Mouse (Mus musculus): ENCODE measurements around the gene Bbs4. TPM values are rescaled to one million over a fixed set of nuclear protein-coding genes. Genes with fewer than 3 reads are reported as not detected.
"Not testable (repeated sequence)": the region's sequence is repeated elsewhere in the genome, so short reads cannot be mapped to it uniquely, and the experiment has no call there.

The Bbs4 gene
- 7.6 and 8.1 TPM in 2 replicates for polyA plus RNA-seq (2015; fragmentation: Nextera tagmentation; extraction: Ambion mirVana)

DNA sequence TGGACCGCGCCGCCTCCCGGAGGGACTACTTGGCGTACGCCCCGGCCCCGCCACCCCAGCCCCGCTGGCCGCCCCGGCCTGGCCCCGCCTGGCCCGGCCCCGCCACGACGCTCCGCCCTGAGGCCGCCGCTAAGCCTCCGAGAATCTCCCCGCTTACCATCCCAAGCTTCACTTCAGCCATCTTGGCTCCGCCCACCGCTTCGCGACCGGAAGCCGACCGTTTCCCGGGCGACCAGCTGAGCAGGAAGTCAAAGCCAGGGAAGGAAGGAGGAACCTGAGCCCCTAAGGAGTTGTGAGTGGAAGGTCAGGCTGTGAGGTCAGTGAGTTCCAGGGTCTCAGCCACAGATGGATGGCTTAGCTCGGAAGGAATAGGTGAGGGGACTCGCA lies at the start of gene Bbs4:
Bbs4 (minus strand) TSS at position 256 of the 387 bp plus-strand sequence.
- no peaks in the 10 kb centered on the region for H3K36me3 ChIP-seq
- peak within 1 kb of the TSS; percentile 73 for H3K4me3 ChIP-seq
- no peaks in the 10 kb centered on the region for H3K27me3 ChIP-seq
- H3K27ac ChIP-seq, result peak within 1 kb of the TSS; percentile 83
- WGBS, result 0% methylated on average over 27 of the region's 32 CpGs
- H3K9me3 ChIP-seq (replicated peaks), result no peaks in the 10 kb centered on the region
- peak; percentile 95 for ATAC-seq (replicated peaks; ENCODE audit: insufficient number of reproducible peaks, insufficient read depth, low FRiP score, low read depth)
- H3K4me1 ChIP-seq (replicated peaks), result 0 out of 2 replicates have a peak, but pooled peaks cover 6% of the 10 kb centered on the region
- H3K9ac ChIP-seq, result peak within 1 kb of the TSS; percentile 67
- H3K4me2 ChIP-seq, result peak within 1 kb of the TSS; percentile 80

- Histone ChIP-seq H3K27me3 (no peaks in the 10 kb centered on the region), H3K4me3 (no peak overlapping the region), H3K9me3 (replicated peaks) (no peaks in the 10 kb centered on the region), H3K4me1 (replicated peaks) (no peaks in the 10 kb centered on the region), H3K4me2 (no peak overlapping the region), H3K9ac (no peak overlapping the region), H3K27ac (no peak overlapping the region), H3K36me3 (peaks cover 31% of the 10 kb centered on the region)
- ATAC-seq (replicated peaks; ENCODE audit: insufficient number of reproducible peaks, insufficient read depth, low FRiP score, low read depth), result no peak
- WGBS, result 81% methylated on average over 4 of the region's 4 CpGs
These were observed 35.8 kb upstream of the Bbs4 start for GRCm38 (mm10) chr9:59389086-59389485.

DNA sequence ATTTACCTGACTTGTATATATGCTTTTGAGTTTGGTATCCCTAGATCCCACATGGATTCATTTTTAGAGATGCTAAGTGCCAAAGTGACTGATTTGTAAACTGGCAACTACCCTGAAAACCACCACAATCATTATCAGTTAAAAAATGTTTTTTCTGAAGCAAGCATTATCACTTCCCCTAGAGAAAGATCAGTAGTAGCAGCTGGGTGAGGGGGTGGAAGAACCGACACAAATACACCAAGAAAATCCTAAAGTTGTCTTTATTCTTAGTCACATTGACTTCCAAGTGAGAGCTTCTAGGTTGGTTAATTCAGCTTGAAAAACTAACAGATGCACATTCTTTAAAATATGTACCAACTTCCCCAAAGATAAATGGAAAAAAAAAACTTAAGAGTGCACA lies 35.0 kb upstream of the Bbs4 start:
- Histone ChIP-seq H3K9ac (no peak overlapping the region), H3K9me3 (replicated peaks) (no peaks in the 10 kb centered on the region), H3K4me3 (no peak overlapping the region), H3K27ac (no peak overlapping the region), H3K36me3 (peaks cover 25% of the 10 kb centered on the region), H3K4me2 (no peak overlapping the region), H3K4me1 (replicated peaks) (no peaks in the 10 kb centered on the region), H3K27me3 (no peaks in the 10 kb centered on the region)
- 84% methylated on average over 1 of the region's 1 CpGs for WGBS
- ATAC-seq (replicated peaks; ENCODE audit: insufficient number of reproducible peaks, insufficient read depth, low FRiP score, low read depth), result no peak

- H3K4me2 ChIP-seq, result no peak overlapping the region
- H3K27ac ChIP-seq, result no peak overlapping the region
- ATAC-seq (replicated peaks; ENCODE audit: insufficient number of reproducible peaks, insufficient read depth, low FRiP score, low read depth), result no peak
- WGBS, result 56% methylated on average over 3 of the region's 3 CpGs
- no peaks in the 10 kb centered on the region for H3K9me3 ChIP-seq (replicated peaks)
- no peak overlapping the region for H3K9ac ChIP-seq
- no peaks in the 10 kb centered on the region for H3K27me3 ChIP-seq
- no peak overlapping the region for H3K4me3 ChIP-seq
- peaks cover 18% of the 10 kb centered on the region for H3K36me3 ChIP-seq
- no peaks in the 10 kb centered on the region for H3K4me1 ChIP-seq (replicated peaks)
These were observed 34.2 kb upstream of the Bbs4 start for GRCm38 (mm10) chr9:59387461-59387860.

DNA sequence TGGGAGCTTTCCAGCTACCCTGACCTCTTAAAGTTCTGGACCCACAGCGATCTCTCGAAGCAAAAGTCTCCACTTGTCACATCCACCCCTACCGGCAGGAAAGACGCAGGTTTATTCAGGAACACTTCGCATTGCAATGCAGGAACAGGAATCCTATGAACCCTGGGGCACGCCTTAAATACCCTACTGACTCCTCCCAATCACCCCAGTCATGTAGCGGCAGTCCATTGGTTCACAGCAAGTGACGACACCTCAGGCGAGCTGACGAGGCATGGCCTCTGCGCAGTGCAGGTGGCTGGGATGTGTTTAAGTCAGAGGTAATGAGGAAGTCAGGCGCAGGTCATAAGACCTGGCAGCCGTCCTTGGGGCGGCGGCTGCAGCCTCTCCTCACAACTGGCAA lies 22.3 kb upstream of the Bbs4 start:
- no peak for ATAC-seq (replicated peaks; ENCODE audit: insufficient number of reproducible peaks, insufficient read depth, low FRiP score, low read depth)
- WGBS, result 91% methylated on average over 15 of the region's 15 CpGs
- H3K4me3 ChIP-seq, result no peak overlapping the region
- no peaks in the 10 kb centered on the region for H3K27me3 ChIP-seq
- no peak overlapping the region for H3K9ac ChIP-seq
- no peak overlapping the region for H3K27ac ChIP-seq
- H3K36me3 ChIP-seq, result no peaks in the 10 kb centered on the region
- H3K4me1 ChIP-seq (replicated peaks), result no peaks in the 10 kb centered on the region
- H3K4me2 ChIP-seq, result no peak overlapping the region
- no peaks in the 10 kb centered on the region for H3K9me3 ChIP-seq (replicated peaks)

GRCm38 (mm10) chr9:59369646-59370045 lies 16.3 kb upstream of the Bbs4 start:
- Histone ChIP-seq H3K9me3 (replicated peaks) (no peaks in the 10 kb centered on the region), H3K4me2 (no peak overlapping the region), H3K36me3 (no peaks in the 10 kb centered on the region), H3K4me1 (replicated peaks) (no peaks in the 10 kb centered on the region), H3K4me3 (no peak overlapping the region), H3K27me3 (no peaks in the 10 kb centered on the region), H3K27ac (no peak overlapping the region), H3K9ac (no peak overlapping the region)
- no peak for ATAC-seq (replicated peaks; ENCODE audit: insufficient number of reproducible peaks, insufficient read depth, low FRiP score, low read depth)
- WGBS, result 88% methylated on average over 9 of the region's 9 CpGs

DNA sequence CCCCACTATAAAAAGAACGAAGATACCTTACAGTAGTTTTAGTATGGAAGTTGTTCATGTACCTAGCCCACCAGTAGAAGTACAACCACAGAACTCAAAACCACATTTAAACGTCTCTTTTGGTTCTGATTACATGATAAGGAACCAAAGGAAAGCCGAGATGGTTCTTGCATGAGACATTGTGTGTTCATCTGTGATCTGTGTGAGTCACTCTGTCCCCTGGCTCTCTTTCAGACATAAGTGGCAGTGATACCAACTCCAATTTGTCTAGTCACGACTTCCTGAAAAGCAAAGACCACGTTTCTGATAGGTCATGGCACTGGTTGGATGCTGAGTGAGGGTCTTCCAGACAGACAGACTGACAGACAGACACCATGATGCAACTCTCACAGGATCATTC lies 15.9 kb upstream of the Bbs4 start:
- Histone ChIP-seq H3K36me3 (no peaks in the 10 kb centered on the region), H3K4me3 (no peak overlapping the region), H3K9me3 (replicated peaks) (no peaks in the 10 kb centered on the region), H3K27me3 (no peaks in the 10 kb centered on the region), H3K4me2 (no peak overlapping the region), H3K27ac (no peak overlapping the region), H3K4me1 (replicated peaks) (no peaks in the 10 kb centered on the region), H3K9ac (no peak overlapping the region)
- WGBS, result 55% methylated on average over 5 of the region's 5 CpGs
- no peak for ATAC-seq (replicated peaks; ENCODE audit: insufficient number of reproducible peaks, insufficient read depth, low FRiP score, low read depth)

- ATAC-seq (replicated peaks; ENCODE audit: insufficient number of reproducible peaks, insufficient read depth, low FRiP score, low read depth); H3K4me2 ChIP-seq; H3K4me3 ChIP-seq; H3K4me1 ChIP-seq (replicated peaks); H3K27me3 ChIP-seq; H3K9ac ChIP-seq; H3K36me3 ChIP-seq; H3K27ac ChIP-seq; H3K9me3 ChIP-seq (replicated peaks): not testable (repeated sequence)
- WGBS, result 65% methylated on average over 2 of the region's 3 CpGs
These were observed 7.2 kb upstream of the Bbs4 start for GRCm38 (mm10) chr9:59360487-59360886.

DNA sequence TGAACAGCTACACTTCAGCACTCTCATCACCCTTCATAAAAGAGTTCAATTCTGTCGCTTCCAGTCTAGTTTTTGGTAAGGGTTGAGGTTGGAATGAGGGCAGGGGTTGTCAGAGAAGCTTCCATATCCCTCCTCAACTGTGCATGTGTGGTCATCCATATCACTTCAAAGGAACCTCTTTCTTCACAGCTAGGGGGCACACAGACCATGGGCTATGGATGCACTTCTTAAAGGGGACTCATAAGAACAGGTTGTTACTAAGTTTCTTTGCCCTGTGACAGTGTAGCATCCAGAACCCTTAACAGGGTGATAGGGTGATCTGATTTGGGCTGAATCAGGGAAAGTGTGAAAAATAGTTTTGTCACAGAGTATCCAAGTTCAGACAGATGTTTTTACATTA lies 4.7 kb upstream of the Bbs4 start:
- not testable (repeated sequence) for H3K36me3 ChIP-seq; H3K4me1 ChIP-seq (replicated peaks); H3K27me3 ChIP-seq; ATAC-seq (replicated peaks; ENCODE audit: insufficient number of reproducible peaks, insufficient read depth, low FRiP score, low read depth); H3K27ac ChIP-seq; H3K9ac ChIP-seq; H3K4me3 ChIP-seq; H3K4me2 ChIP-seq; H3K9me3 ChIP-seq (replicated peaks)
- WGBS, result 47% methylated on average over 1 of the region's 1 CpGs

DNA sequence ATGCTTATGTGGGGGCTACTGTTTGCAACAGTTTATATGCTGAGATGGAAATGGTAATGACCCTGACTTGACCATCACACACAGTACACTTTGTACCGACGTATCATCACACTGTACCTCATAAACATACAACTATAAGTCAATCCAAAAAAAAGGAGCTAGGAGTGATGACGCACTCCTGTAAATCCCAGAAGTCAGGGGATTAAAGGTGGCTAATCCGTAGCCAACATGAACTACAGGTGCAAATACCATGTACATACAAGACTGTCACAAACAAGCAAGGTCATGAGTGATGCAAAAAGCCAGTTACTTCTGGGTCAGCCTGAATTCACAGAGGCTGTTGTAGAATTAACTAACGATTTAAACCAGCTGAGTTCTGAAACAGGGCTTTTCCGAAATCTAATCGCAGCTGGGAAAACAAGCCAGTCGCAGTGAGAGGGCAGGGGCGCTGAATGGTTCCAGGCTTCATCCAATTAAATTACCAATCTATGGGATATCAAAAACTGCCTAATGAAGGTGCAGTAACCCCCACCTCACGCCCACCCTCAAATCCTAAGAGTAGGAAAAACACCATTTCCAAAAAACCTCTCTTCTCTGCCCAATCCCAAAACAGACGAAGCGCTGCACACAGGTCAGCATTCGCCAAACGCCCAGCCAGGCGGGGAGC lies 589 bp downstream of the Bbs4 start:
- H3K4me2 ChIP-seq, result peak overlapping the region; percentile 80
- H3K27me3 ChIP-seq, result no peaks in the 10 kb centered on the region
- 10% methylated on average over 15 of the region's 15 CpGs for WGBS
- H3K9ac ChIP-seq, result peak overlapping the region; percentile 67
- peak overlapping the region; percentile 73 for H3K4me3 ChIP-seq
- ATAC-seq (replicated peaks; ENCODE audit: insufficient number of reproducible peaks, insufficient read depth, low FRiP score, low read depth), result peak; percentile 36
- 0 out of 2 replicates have a peak, but pooled peaks cover 6% of the 10 kb centered on the region for H3K4me1 ChIP-seq (replicated peaks)
- H3K9me3 ChIP-seq (replicated peaks), result no peaks in the 10 kb centered on the region
- no peaks in the 10 kb centered on the region for H3K36me3 ChIP-seq
- peak overlapping the region; percentile 83 for H3K27ac ChIP-seq

- no peak overlapping the region for H3K4me2 ChIP-seq
- no peaks in the 10 kb centered on the region for H3K9me3 ChIP-seq (replicated peaks)
- H3K9ac ChIP-seq, result no peak overlapping the region
- no peaks in the 10 kb centered on the region for H3K27me3 ChIP-seq
- no peak overlapping the region for H3K27ac ChIP-seq
- H3K4me3 ChIP-seq, result no peak overlapping the region
- ATAC-seq (replicated peaks; ENCODE audit: insufficient number of reproducible peaks, insufficient read depth, low FRiP score, low read depth), result no peak
- H3K4me1 ChIP-seq (replicated peaks), result no peaks in the 10 kb centered on the region
- peaks cover 4% of the 10 kb centered on the region; the same call in 1 of the 2 replicates for H3K36me3 ChIP-seq
- 53% methylated on average over 2 of the region's 2 CpGs for WGBS
These were observed 7.1 kb downstream of the Bbs4 start for GRCm38 (mm10) chr9:59346176-59346575.

- ATAC-seq (replicated peaks; ENCODE audit: insufficient number of reproducible peaks, insufficient read depth, low FRiP score, low read depth), result no peak
- Histone ChIP-seq H3K36me3 (peaks cover 4% of the 10 kb centered on the region; the same call in 1 of the 2 replicates), H3K9me3 (replicated peaks) (no peaks in the 10 kb centered on the region), H3K4me1 (replicated peaks) (no peaks in the 10 kb centered on the region), H3K9ac (no peak overlapping the region), H3K27ac (no peak overlapping the region), H3K4me2 (no peak overlapping the region), H3K27me3 (no peaks in the 10 kb centered on the region), H3K4me3 (no peak overlapping the region)
- 85% methylated on average over 9 of the region's 9 CpGs for WGBS
These were observed 13.3 kb downstream of the Bbs4 start for GRCm38 (mm10) chr9:59340002-59340401.
